Mouse (Mus musculus): ENCODE measurements around the gene Tspan13.

DNA sequence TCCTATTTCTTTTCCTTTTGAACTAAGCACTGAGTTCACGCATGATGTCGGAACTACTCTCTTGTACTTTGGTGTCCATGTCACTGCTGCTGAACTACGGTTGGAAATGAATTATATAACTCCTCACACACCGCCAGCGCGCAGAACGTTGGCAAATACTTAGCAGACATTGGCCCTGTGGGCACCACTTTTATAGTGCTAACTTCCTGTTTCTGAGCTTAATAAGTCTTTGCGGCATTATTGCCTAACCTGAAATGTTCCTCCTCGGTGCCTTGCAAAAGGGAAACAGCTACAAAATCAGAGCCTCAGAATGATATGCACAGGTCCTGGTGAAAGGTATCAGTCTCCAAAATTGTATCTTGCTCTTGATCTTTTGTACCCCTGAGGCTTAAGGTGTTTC, 58.8 kb downstream of the Tspan13 start:
- TF ChIP-seq GATA1 (IDR thresholded peaks at IDR 0.05; ENCODE audit: borderline replicate concordance, low read length) (no peak), FLI1 (IDR thresholded peaks at IDR 0.05; ENCODE audit: low read length) (no peak)
